Mouse (Mus musculus) adipocyte (in vitro differentiated cells): Measurements from ENCODE around the gene Kcnmb2.

Experiments used
- DNase-seq: peaks from one replicate; pipeline ENCODE4 v3.0.0-alpha.2; 2016; ENCODE audit warnings: low spot score

Gene Kcnmb2

GRCm38 (mm10) chr3:32144194-32144593 is 241.9 kb downstream of the Kcnmb2 start:
- DNase-seq: no peak

- DNase-seq: no peak
Measured at GRCm38 (mm10) chr3:32144655-32145054, 242.3 kb downstream of the Kcnmb2 start.

GRCm38 (mm10) chr3:32147739-32148138 is 245.4 kb downstream of the Kcnmb2 start:
- DNase-seq: no peak

- DNase-seq: no peak
Measured at GRCm38 (mm10) chr3:32149851-32150570, 247.7 kb downstream of the Kcnmb2 start.

- no peak for DNase-seq
Measured at GRCm38 (mm10) chr3:32180519-32180918, 278.2 kb downstream of the Kcnmb2 start.

- no peak for DNase-seq
Measured at GRCm38 (mm10) chr3:32185855-32186522, 283.7 kb downstream of the Kcnmb2 start.

- DNase-seq: peak; percentile 17
Measured at GRCm38 (mm10) chr3:32188521-32188920, 286.2 kb downstream of the Kcnmb2 start.

- DNase-seq: no peak
Measured at GRCm38 (mm10) chr3:32188955-32189354, 286.6 kb downstream of the Kcnmb2 start.

- no peak for DNase-seq
Measured at GRCm38 (mm10) chr3:32189956-32190355, 287.6 kb downstream of the Kcnmb2 start.

- no peak for DNase-seq
Measured at GRCm38 (mm10) chr3:32194014-32194413, 291.7 kb downstream of the Kcnmb2 start.

- no peak for DNase-seq
Measured at GRCm38 (mm10) chr3:32226755-32227154, 324.4 kb downstream of the Kcnmb2 start.

- DNase-seq: no peak
Measured at GRCm38 (mm10) chr3:32236766-32237165, 334.5 kb downstream of the Kcnmb2 start.
